Comparison of ENCODE assay signal across 15 mouse cellular contexts in genomic region chr2:91832227-91832626, GRCm38 (mm10).
DNase-seq lines count a peak whose midpoint lies in the region; ATAC-seq and TF ChIP-seq lines count a peak whose summit lies in the region.
"Had no signal": no experiment of that assay in that cellular context is flagged by ENCODE, and none has a peak within 500 bp of the region (broad histone marks: within the 10 kb centered on the region; RNA-seq: fewer than 3 reads in every experiment).

No protein-coding gene starts in this region.

- intact Hi-C loops in left cerebral cortex, postnatal 4 days (cut with DNase I) = no loop called here

- H3K4me1 ChIP-seq in brown adipose tissue, adult 24 weeks (ENCODE audit: control insufficient read depth, insufficient read depth, insufficient read length, low read length) = peaks cover 3% of the 10 kb centered on the region; the same call in 1 of the 2 replicates
- H3K4me1 ChIP-seq in intestine, postnatal 0 days (replicated peaks; ENCODE audit: control insufficient read depth, insufficient read depth, low read length) = no peaks in the 10 kb centered on the region
- H3K4me1 ChIP-seq in kidney, postnatal 0 days (replicated peaks; ENCODE audit: insufficient read depth, low read length) = no peaks in the 10 kb centered on the region
- no peaks in the 10 kb centered on the region for H3K4me1 ChIP-seq in hindbrain, embryonic 11.5 days (replicated peaks; ENCODE audit: control insufficient read depth, insufficient read depth, low read length)
- H3K4me1 ChIP-seq in hindbrain, embryonic 10.5 days (replicated peaks) = no peaks in the 10 kb centered on the region
- H3K4me1 ChIP-seq: embryonic facial prominence, embryonic 12.5 days; hindbrain, embryonic 15.5 days; midbrain, embryonic 10.5 days had no signal

- no peak overlapping the region for H3K9ac ChIP-seq in intestine, postnatal 0 days (ENCODE audit: low read depth, low read length)
- no peak overlapping the region for H3K9ac ChIP-seq in kidney, postnatal 0 days (ENCODE audit: low read depth, low read length)
- no peak overlapping the region for H3K9ac ChIP-seq in hindbrain, embryonic 11.5 days (ENCODE audit: low read depth, low read length)
- H3K9ac ChIP-seq: embryonic facial prominence, embryonic 12.5 days; heart, embryonic 15.5 days; hindbrain, embryonic 15.5 days; liver, embryonic 13.5 days had no signal

- no peak for TF ChIP-seq CTCF in intestine, postnatal 0 days (IDR thresholded peaks at IDR 0.05; ENCODE audit: low read depth)
- no peak for TF ChIP-seq CTCF in kidney, postnatal 0 days (IDR thresholded peaks at IDR 0.05; ENCODE audit: low read depth)

- no peak overlapping the region for H3K4me3 ChIP-seq in brown adipose tissue, adult 24 weeks (ENCODE audit: insufficient read depth, low read depth, low read length)
- H3K4me3 ChIP-seq in intestine, postnatal 0 days (ENCODE audit: low read depth, low read length) = no peak overlapping the region
- H3K4me3 ChIP-seq in kidney, postnatal 0 days (replicated peaks; ENCODE audit: low read depth, low read length) = no peak overlapping the region
- H3K4me3 ChIP-seq in hindbrain, embryonic 11.5 days (ENCODE audit: low read depth, low read length) = no peak overlapping the region
- H3K4me3 ChIP-seq in hindbrain, embryonic 10.5 days = no peak overlapping the region
- H3K4me3 ChIP-seq: embryonic facial prominence, embryonic 12.5 days; heart, embryonic 15.5 days; hindbrain, embryonic 15.5 days; liver, embryonic 13.5 days; midbrain, embryonic 10.5 days had no signal

- peak; percentile 95 for ATAC-seq in intestine, postnatal 0 days
- peak; percentile 65 for ATAC-seq in kidney, postnatal 0 days (replicated peaks; ENCODE audit: low FRiP score, low read depth)
- ATAC-seq in hindbrain, embryonic 11.5 days (ENCODE audit: low FRiP score) = no peak

- H3K27me3 ChIP-seq in intestine, postnatal 0 days (replicated peaks; ENCODE audit: control insufficient read depth, insufficient read depth, low read length) = no peaks in the 10 kb centered on the region
- no peaks in the 10 kb centered on the region for H3K27me3 ChIP-seq in kidney, postnatal 0 days (ENCODE audit: insufficient read depth, low read length)
- no peaks in the 10 kb centered on the region for H3K27me3 ChIP-seq in hindbrain, embryonic 11.5 days (ENCODE audit: control insufficient read depth, insufficient read depth, low read length)
- no peaks in the 10 kb centered on the region for H3K27me3 ChIP-seq in hindbrain, embryonic 10.5 days (ENCODE audit: insufficient read depth, poor library complexity, severe bottlenecking)
- H3K27me3 ChIP-seq: embryonic facial prominence, embryonic 12.5 days; heart, embryonic 15.5 days; hindbrain, embryonic 15.5 days; liver, embryonic 13.5 days had no signal

- no peaks in the 10 kb centered on the region for H3K36me3 ChIP-seq in intestine, postnatal 0 days (ENCODE audit: control insufficient read depth, insufficient read depth)
- no peaks in the 10 kb centered on the region for H3K36me3 ChIP-seq in kidney, postnatal 0 days (ENCODE audit: insufficient read depth, low read length)
- H3K36me3 ChIP-seq in hindbrain, embryonic 11.5 days (ENCODE audit: control insufficient read depth, insufficient read depth, low read length) = no peaks in the 10 kb centered on the region
- H3K36me3 ChIP-seq in hindbrain, embryonic 10.5 days = 0 out of 2 replicates have a peak, but pooled peaks cover 3% of the 10 kb centered on the region
- H3K36me3 ChIP-seq: embryonic facial prominence, embryonic 12.5 days; heart, embryonic 15.5 days; hindbrain, embryonic 15.5 days had no signal

- DNase-seq in kidney, postnatal 0 days (ENCODE audit: low spot score) = peak; percentile 59
- peak; percentile 13 for DNase-seq in retina, embryonic 14.5 days (ENCODE audit: low spot score)
- DNase-seq in left cerebral cortex, postnatal 4 days = no peak
- no peak for DNase-seq in hindbrain, embryonic 11.5 days (ENCODE audit: low spot score)
- no peak for DNase-seq in hindbrain, embryonic 10.5 days (ENCODE audit: low spot score)
- no peak for DNase-seq in heart, postnatal 4 days
- DNase-seq: cerebellum, adult 18-20 months; liver, embryonic 13.5 days; right cerebral cortex, postnatal 14 days had no signal

- no peak overlapping the region for H3K4me2 ChIP-seq in intestine, postnatal 0 days (replicated peaks; ENCODE audit: low read depth)
- H3K4me2 ChIP-seq in kidney, postnatal 0 days (ENCODE audit: low read length) = no peak overlapping the region
- H3K4me2 ChIP-seq in hindbrain, embryonic 11.5 days (replicated peaks; ENCODE audit: low read depth, low read length) = no peak overlapping the region
- H3K4me2 ChIP-seq: embryonic facial prominence, embryonic 12.5 days; heart, embryonic 15.5 days; hindbrain, embryonic 15.5 days; liver, embryonic 13.5 days had no signal

- peak overlapping the region; percentile 9; the same call in 1 of the 2 replicates for H3K27ac ChIP-seq in brown adipose tissue, adult 24 weeks (replicated peaks; ENCODE audit: low read depth, low read length)
- H3K27ac ChIP-seq in intestine, postnatal 0 days (ENCODE audit: low read depth, low read length) = no peak overlapping the region
- no peak overlapping the region for H3K27ac ChIP-seq in kidney, postnatal 0 days
- no peak overlapping the region for H3K27ac ChIP-seq in hindbrain, embryonic 11.5 days (ENCODE audit: low read depth, low read length)
- H3K27ac ChIP-seq in hindbrain, embryonic 10.5 days = no peak overlapping the region
- H3K27ac ChIP-seq: embryonic facial prominence, embryonic 12.5 days; heart, embryonic 15.5 days; hindbrain, embryonic 15.5 days; liver, embryonic 13.5 days; midbrain, embryonic 10.5 days had no signal

- no peaks in the 10 kb centered on the region for H3K9me3 ChIP-seq in intestine, postnatal 0 days (ENCODE audit: control insufficient read depth)
- H3K9me3 ChIP-seq in kidney, postnatal 0 days (replicated peaks; ENCODE audit: low read length) = no peaks in the 10 kb centered on the region
- no peaks in the 10 kb centered on the region for H3K9me3 ChIP-seq in hindbrain, embryonic 11.5 days (ENCODE audit: control insufficient read depth, low read length)
- no peaks in the 10 kb centered on the region for H3K9me3 ChIP-seq in hindbrain, embryonic 10.5 days
- H3K9me3 ChIP-seq: embryonic facial prominence, embryonic 12.5 days; heart, embryonic 15.5 days; hindbrain, embryonic 15.5 days; liver, embryonic 13.5 days; midbrain, embryonic 10.5 days had no signal

Comparison
In these comparisons a context has a peak if more than half of its experiments do, and no peak if none do; other contexts are left out.
1. DNase-seq: peak in kidney, postnatal 0 days (single experiment) and retina, embryonic 14.5 days (single experiment); none in left cerebral cortex, postnatal 4 days (single experiment), hindbrain, embryonic 11.5 days (single experiment), hindbrain, embryonic 10.5 days (single experiment) and heart, postnatal 4 days (single experiment).